Mouse (Mus musculus) left cerebral cortex, adult 9 months (tissue): Measurements from ENCODE around the gene Asb8.

Experiments used
- DNase-seq, 2 experiments: peaks; one replicate each; pipeline ENCODE4 v3.0.0; 2022; ENCODE audit warnings: low spot score in 2 of 2

The Asb8 gene

GRCm38 (mm10) chr15:98165525-98165924 is at the start of gene Asb8:
TSS of gene Asb8 (minus strand) at chr15:98165625.
- no peak for DNase-seq

GRCm38 (mm10) chr15:98214130-98214529 is 48.7 kb upstream of the Asb8 start:
- DNase-seq = no peak

GRCm38 (mm10) chr15:98213336-98213870 is 48.0 kb upstream of the Asb8 start:
- DNase-seq = no peak

DNA sequence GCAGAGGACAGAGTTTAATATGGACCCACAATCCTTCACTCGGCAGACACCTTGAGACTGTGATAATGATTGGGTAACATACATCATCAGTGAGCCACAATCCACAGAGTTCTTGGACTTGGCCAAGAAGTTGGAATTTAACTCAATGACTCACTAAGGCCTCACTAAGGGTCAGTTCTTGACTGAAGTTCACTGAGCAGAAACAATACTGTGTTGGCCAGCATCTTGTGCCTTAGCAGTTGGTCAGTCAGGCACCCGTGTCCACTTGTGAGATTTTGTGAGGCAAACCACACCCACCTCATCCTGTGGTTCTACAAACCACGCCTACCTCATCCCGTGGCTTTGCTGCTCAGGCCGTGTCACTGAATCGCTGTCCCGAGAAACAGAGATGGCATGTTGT is 44.3 kb upstream of the Asb8 start:
- DNase-seq = no peak

DNA sequence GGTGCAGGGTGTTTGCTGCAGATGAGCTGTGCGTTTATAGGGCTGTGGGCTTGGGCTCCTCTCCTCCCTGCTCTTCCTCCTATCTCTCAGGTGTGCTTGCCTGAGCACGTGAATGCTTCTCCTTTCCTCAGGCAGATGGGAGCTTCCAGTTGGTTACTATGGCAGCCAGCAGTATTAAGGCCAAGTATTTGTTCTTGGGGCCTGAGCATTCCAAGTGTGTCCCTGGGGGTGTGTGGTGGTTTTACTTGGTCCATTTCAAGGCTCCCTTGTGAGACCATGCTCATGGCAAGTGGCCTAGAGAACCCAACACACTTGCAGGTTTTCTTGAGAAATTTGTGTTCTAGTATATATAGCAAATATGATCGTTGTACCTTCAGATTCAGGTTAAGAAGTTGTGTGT is 30.0 kb upstream of the Asb8 start, which contains the start of gene Olfr288:
Olfr288 (minus strand) TSS at position 101 of the 400 bp plus-strand sequence.
- DNase-seq = no peak

DNA sequence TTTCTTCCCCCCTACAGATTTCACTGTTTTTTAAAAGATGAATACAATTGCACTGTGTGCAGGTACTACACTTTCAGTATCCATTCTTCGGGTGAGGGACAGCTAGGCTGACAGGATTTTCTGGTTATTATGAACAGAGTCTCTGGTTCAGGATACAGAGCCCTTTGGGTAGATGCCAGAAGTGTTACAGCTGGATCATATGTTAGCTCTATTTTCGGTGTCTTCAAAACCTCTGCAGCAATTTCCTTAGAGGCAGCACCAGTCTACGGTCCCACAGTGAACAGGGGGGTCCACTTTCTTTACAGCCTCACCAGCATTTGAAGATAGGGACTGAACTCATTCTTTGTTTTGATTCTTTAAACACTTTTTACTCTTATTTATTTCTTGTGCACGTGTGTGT is 19.0 kb upstream of the Asb8 start:
- DNase-seq = no peak

- no peak for DNase-seq
These were observed 16.6 kb upstream of the Asb8 start for GRCm38 (mm10) chr15:98181856-98182570.

- DNase-seq = peak; percentile 93 to 96
These were observed 15.8 kb upstream of the Asb8 start for GRCm38 (mm10) chr15:98181132-98181711.

DNA sequence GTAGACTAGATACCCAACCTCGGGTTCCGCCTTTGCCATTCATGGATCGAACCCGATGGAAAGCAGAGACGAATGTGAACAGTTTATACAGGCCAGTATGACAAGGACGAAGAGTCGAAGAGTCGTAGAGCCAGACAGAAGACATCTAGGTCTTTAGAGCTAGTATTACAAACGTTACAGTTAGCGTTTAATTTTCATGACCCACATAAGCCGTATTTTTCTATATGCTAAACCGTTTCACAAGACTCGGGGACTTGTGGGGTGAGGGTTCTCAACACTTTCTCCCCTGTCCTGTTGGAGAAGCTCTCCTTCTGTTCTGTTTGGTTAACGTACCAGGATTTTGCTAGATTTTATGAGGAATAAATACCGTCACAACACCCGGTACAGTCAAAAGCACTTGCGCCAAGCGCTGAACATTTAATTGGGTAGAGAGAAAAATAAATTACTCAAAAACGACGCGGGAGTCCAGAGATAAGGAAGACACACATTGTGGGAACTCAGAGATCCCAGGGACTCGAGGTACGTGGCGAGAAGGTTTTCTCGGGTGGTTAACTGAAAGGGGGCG is 15.2 kb upstream of the Asb8 start:
- DNase-seq = no peak

- no peak for DNase-seq
These were observed 11.9 kb upstream of the Asb8 start for GRCm38 (mm10) chr15:98177320-98177719.

- peak; percentile 76 to 90 for DNase-seq
These were observed 8.4 kb upstream of the Asb8 start for GRCm38 (mm10) chr15:98173821-98174220.

DNA sequence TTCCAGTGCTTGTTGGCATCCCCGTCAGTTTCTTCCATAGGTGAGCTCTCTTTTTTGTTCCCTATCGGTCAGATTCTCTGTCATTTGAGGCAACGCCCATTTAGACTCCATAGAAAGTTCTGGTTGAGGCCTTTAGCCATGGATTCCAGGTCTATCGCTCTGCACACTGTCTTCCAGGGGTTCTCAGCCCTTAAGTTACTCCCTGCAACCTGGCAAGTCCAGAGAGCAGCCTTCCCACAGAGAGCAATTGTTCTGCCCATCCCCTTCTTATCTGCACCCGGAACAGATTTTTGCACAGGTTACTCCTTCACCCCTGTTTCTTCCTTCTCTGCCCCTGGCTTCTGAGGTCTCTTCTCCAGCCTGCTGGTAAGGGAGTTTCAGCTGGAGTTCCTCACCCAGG is 6.7 kb upstream of the Asb8 start:
- DNase-seq = no peak

DNA sequence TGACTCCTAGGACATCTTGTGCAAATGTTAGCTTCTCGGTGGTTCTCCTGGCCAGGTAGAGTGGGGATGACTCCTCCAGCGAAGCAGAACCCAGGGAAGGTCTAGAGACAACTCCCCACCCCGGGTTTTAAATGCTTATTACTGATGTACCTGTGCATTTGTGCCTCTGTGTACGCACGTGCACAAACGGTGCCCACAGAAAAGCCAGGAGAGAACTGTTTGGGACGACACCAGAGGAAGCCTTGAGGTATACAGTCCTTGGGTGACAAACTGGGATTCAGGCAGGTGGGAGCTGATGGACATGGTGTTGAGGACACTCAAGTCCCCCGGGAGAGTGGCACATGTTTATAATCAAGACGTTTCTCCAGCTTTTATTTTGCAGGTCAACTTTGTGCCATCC is 5.5 kb upstream of the Asb8 start:
- DNase-seq = no peak

DNA sequence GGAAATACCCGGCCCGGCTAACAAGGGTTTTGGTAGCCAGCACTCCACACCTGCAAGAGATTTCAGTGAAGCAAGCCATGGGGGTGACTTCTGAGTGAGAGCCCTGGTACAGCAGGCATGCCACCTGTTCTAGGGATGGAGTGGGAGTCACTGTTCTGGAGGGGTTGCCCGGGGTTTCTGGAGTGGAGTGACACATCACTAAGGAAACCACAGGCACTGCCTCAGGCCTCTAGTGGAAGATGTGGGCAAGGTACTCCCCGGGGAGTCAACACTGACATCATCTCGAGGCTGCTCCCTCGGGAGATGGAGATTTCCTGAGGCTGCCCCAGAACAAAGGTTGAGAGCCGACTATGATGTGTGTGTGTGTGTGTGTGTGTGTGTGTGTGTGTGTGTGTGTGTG is 4.9 kb upstream of the Asb8 start:
- peak in 1 of 2 experiments; percentile 65 for DNase-seq

GRCm38 (mm10) chr15:98168622-98169004 is 3.2 kb upstream of the Asb8 start:
- DNase-seq = no peak

DNA sequence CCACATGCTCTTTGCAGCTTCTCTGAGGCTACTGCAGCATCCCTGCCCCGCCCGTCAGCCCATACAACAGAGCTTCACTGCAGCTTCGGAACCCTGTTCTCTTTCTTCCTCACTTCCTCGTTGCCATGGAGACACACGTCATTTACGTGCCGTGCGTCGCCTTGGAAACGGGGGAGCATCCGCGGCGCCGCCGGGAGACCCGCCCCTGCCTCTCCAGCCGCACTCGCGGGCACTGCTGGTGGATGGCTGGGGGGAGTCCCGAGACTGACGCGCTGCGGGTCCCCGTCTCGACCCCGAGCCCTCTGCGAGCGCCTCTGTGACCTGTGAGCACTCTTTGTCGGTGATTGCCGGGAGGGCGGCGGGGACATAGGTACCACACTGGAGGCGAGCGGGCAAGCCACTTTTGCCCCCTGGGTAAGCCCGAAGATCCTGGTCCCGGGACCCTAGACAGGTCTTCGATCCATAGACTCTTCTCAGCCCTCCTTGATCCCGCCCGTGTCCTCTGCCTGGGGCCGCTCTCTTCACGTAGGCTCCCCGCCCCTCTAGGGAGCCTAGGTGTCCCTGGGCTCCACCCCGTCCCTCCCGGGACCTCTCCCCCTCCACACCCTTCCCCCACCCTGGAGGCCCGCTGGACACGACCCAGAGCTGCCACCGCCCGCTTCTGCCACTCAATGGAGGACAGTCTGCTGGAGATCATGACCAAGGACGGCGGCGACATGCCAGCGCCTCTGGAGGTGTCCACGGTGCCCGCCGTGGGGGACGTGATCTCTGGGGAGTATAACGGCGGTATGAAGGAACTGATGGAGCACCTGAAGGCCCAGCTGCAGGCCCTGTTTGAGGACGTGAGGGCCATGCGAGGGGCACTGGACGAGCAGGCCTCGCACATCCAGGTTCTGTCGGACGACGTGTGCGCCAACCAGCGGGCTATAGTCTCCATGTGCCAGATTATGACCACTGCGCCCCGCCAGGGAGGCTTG is 2.5 kb upstream of the Asb8 start:
- peak; percentile 87 to 93 for DNase-seq

- peak in 1 of 2 experiments; percentile 45 for DNase-seq
These were observed 1.7 kb upstream of the Asb8 start, which contains the start of gene Ccdc184 for GRCm38 (mm10) chr15:98166963-98167644. TSS of gene Ccdc184 (plus strand) at chr15:98167158.

DNA sequence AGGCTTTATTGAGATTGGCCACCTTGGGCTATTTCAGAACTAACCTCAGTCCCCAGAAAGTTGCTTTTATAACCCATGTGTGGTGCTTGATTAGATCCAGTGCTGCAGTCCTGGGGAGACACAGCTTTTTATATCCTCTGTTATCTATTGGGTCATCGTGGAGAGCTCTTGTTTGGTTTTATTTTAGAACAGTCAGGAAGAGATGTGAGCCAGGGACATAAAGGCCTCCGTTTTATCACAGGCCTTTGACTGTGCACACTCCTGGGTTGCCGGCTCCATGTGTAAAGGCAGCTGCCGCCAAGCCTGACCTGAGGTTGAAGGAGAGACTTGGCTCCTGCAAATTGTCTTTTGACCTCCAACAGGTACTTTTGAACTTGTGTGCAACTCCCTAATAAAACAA is 2.9 kb downstream of the Asb8 start:
- no peak for DNase-seq

- DNase-seq = no peak
These were observed 4.2 kb downstream of the Asb8 start for GRCm38 (mm10) chr15:98161026-98161805.

GRCm38 (mm10) chr15:98157253-98157652 is 8.2 kb downstream of the Asb8 start:
- DNase-seq = no peak
